Mouse (Mus musculus) E14TG2a.4 (cell line): ENCODE results near the gene Gdap1l1.

Experiments used
- CTCF ChIP-seq: conservative IDR thresholded peaks from 2 replicates; pipeline ENCODE4 v1.5.1; 2014; ENCODE audit warnings: low read length
- POU5F1 ChIP-seq: IDR thresholded peaks from 2 replicates; pipeline ENCODE4 v1.6.1; 2014; ENCODE audit warnings: low read length, borderline replicate concordance

DNA sequence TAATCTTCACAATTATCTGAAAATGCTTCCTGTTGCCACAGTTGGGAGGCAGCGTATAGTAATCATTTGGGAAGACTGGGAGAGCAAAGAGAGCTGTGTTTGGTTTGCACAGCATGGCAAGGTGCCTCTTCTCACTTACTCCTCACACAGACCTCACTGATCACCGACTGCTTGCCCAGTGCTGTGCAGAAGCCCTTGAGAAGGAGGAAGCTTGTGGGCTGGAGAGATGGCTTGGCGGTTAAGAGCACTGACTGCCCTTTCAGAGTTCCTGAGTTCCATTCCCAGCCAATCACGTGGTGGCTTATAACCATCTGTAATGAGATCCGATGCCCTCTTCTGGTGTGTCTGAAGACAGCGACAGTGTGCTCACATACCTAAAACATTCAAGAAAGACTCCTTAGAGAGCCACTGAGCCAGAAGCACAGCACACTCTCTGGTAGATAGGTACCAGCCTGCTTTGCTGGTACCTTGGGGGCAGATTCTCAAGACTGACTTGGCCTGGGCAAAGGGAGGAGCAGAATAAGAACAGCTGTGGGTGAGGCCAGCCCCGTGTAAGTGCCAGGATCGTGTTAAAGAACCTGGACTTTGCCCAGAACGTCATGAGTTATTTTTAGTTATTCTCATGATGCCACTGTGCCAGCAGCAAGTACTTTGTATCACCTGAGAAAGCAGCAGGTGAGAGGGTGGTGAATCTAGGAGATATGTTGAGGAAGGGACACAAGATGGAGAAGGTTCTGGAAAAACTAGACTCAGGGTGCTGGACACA, 15.2 kb upstream of the Gdap1l1 start:
- no peak for TF ChIP-seq CTCF
- TF ChIP-seq POU5F1 = no peak
